Mouse (Mus musculus): ENCODE measurements around the gene Gcsh. TPM values are rescaled to one million over a fixed set of nuclear protein-coding genes. Genes with fewer than 3 reads are reported as not detected.

The Gcsh gene
- total RNA-seq, 2 experiments from 2014 or later, result 39.9 to 42.9 TPM

- no peak for TF ChIP-seq CTCF (conservative IDR thresholded peaks at IDR 0.05)
These were observed 58.4 kb downstream of the Gcsh start for GRCm38 (mm10) chr8:116934976-116935375.

More at GRCm38 (mm10) chr8:116934976-116935375, 58.4 kb downstream of the Gcsh start:
- Histone ChIP-seq H3K27ac (no peak overlapping the region), H3K4me3 (no peak overlapping the region)
- DNase-seq (ENCODE audit: low spot score in 2 of 2), result no peak

Other genes with a start within 250 kb of the Gcsh start
- gene Cmc2, start 72.1 kb downstream of the Gcsh start, total RNA-seq (2021), result 10 to 100 TPM; 11.9 to 13.5 TPM
- 1 to 10 TPM; 1.5 to 1.7 TPM for gene Cenpn, start 71.8 kb downstream of the Gcsh start, total RNA-seq (2021)
- 10 to 100 TPM; 41.6 to 42.2 TPM for gene Atmin, start 50.1 kb downstream of the Gcsh start, total RNA-seq (2021)
- gene 1700030J22Rik, start 14.6 kb downstream of the Gcsh start, total RNA-seq (2021), result 1 to 10 TPM; 6.9 to 7.5 TPM
- under 1 TPM in 1 of 2 experiments, not detected in 1; 0.10 TPM for gene Pkd1l2, start 88.9 kb upstream of the Gcsh start, total RNA-seq (2021)
- not detected for gene Bco1, start 102.3 kb upstream of the Gcsh start, total RNA-seq (2021)
- 10 to 100 TPM; 16.6 to 17.6 TPM for gene Gan, start 164.6 kb upstream of the Gcsh start, total RNA-seq (2021)

All from layer of hippocampus, adult 2 months (tissue).